Mouse (Mus musculus): ENCODE data around the gene Pou5f2.

Gene Pou5f2

GRCm38 (mm10) chr13:78010176-78010575, 14.5 kb upstream of the Pou5f2 start:
- no peaks in the 10 kb centered on the region for H3K9me3 ChIP-seq (ENCODE audit: low read length)
- H3K4me1 ChIP-seq (replicated peaks; ENCODE audit: low read depth, low read length) = no peaks in the 10 kb centered on the region
- H3K36me3 ChIP-seq (ENCODE audit: insufficient read depth, low read length) = no peaks in the 10 kb centered on the region
- no peak overlapping the region for H3K4me3 ChIP-seq (replicated peaks; ENCODE audit: low read length)
- no peak for TF ChIP-seq CTCF (conservative IDR thresholded peaks at IDR 0.05; ENCODE audit: low read length)
- no peak for TF ChIP-seq POU5F1 (IDR thresholded peaks at IDR 0.05; ENCODE audit: borderline replicate concordance, low read length)
- no peak for TF ChIP-seq NANOG (IDR thresholded peaks at IDR 0.05; ENCODE audit: borderline replicate concordance, low read length)
- no peaks in the 10 kb centered on the region for H3K27me3 ChIP-seq (ENCODE audit: insufficient read depth, low read length)

- TF ChIP-seq NANOG (IDR thresholded peaks at IDR 0.05; ENCODE audit: borderline replicate concordance, low read length) (no peak), POU5F1 (IDR thresholded peaks at IDR 0.05; ENCODE audit: borderline replicate concordance, low read length) (no peak), CTCF (conservative IDR thresholded peaks at IDR 0.05; ENCODE audit: low read length) (no peak)
- no peaks in the 10 kb centered on the region for H3K9me3 ChIP-seq (ENCODE audit: low read length)
- H3K4me3 ChIP-seq (replicated peaks; ENCODE audit: low read length) = no peak overlapping the region
- H3K36me3 ChIP-seq (ENCODE audit: insufficient read depth, low read length) = no peaks in the 10 kb centered on the region
- no peaks in the 10 kb centered on the region; the same call in 1 of the 2 replicates for H3K27me3 ChIP-seq (ENCODE audit: insufficient read depth, low read length)
- H3K4me1 ChIP-seq (replicated peaks; ENCODE audit: low read depth, low read length) = no peaks in the 10 kb centered on the region
Observed at GRCm38 (mm10) chr13:78032821-78033220, 8.1 kb downstream of the Pou5f2 start.

GRCm38 (mm10) chr13:78037203-78037602, 12.5 kb downstream of the Pou5f2 start:
- no peaks in the 10 kb centered on the region for H3K27me3 ChIP-seq (ENCODE audit: insufficient read depth, low read length)
- H3K4me1 ChIP-seq (replicated peaks; ENCODE audit: low read depth, low read length) = no peaks in the 10 kb centered on the region
- no peak overlapping the region for H3K4me3 ChIP-seq (replicated peaks; ENCODE audit: low read length)
- H3K9me3 ChIP-seq (ENCODE audit: low read length) = no peaks in the 10 kb centered on the region
- no peaks in the 10 kb centered on the region for H3K36me3 ChIP-seq (ENCODE audit: insufficient read depth, low read length)
- TF ChIP-seq CTCF (conservative IDR thresholded peaks at IDR 0.05; ENCODE audit: low read length) (no peak), NANOG (IDR thresholded peaks at IDR 0.05; ENCODE audit: borderline replicate concordance, low read length) (no peak), POU5F1 (IDR thresholded peaks at IDR 0.05; ENCODE audit: borderline replicate concordance, low read length) (no peak)

DNA sequence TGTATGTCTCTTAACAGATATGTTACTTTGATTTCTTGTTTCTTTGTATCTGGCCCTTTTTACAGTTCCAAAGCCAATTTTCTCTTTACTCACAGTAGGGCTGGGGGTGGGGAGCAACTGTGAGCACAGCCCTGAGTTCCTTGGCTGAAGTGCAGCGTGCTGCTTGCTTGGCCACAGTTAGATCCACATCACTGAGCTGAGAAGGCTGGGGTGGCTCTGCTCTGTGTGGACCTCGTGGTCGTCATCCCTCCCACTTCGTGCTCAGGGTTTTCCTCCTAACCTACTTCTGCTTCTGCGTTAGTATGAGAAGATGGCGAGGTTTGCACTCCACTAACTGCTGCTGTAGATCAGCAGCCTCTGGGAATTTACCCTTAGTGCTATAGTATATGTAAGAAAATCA, 18.5 kb downstream of the Pou5f2 start:
- H3K4me1 ChIP-seq (replicated peaks; ENCODE audit: low read depth, low read length) = no peaks in the 10 kb centered on the region
- no peak for TF ChIP-seq POU5F1 (IDR thresholded peaks at IDR 0.05; ENCODE audit: borderline replicate concordance, low read length)
- TF ChIP-seq NANOG (IDR thresholded peaks at IDR 0.05; ENCODE audit: borderline replicate concordance, low read length) = no peak
- no peak for TF ChIP-seq CTCF (conservative IDR thresholded peaks at IDR 0.05; ENCODE audit: low read length)
- no peaks in the 10 kb centered on the region for H3K27me3 ChIP-seq (ENCODE audit: insufficient read depth, low read length)
- H3K4me3 ChIP-seq (replicated peaks; ENCODE audit: low read length) = no peak overlapping the region
- H3K36me3 ChIP-seq (ENCODE audit: insufficient read depth, low read length) = no peaks in the 10 kb centered on the region
- H3K9me3 ChIP-seq (ENCODE audit: low read length) = no peaks in the 10 kb centered on the region

- H3K36me3 ChIP-seq (ENCODE audit: insufficient read depth, low read length) = no peaks in the 10 kb centered on the region
- no peaks in the 10 kb centered on the region for H3K9me3 ChIP-seq (ENCODE audit: low read length)
- H3K27me3 ChIP-seq (ENCODE audit: insufficient read depth, low read length) = no peaks in the 10 kb centered on the region
- no peak overlapping the region for H3K4me3 ChIP-seq (replicated peaks; ENCODE audit: low read length)
- TF ChIP-seq POU5F1 (IDR thresholded peaks at IDR 0.05; ENCODE audit: borderline replicate concordance, low read length) (no peak), NANOG (IDR thresholded peaks at IDR 0.05; ENCODE audit: borderline replicate concordance, low read length) (no peak)
- H3K4me1 ChIP-seq (replicated peaks; ENCODE audit: low read depth, low read length) = no peaks in the 10 kb centered on the region
Observed at GRCm38 (mm10) chr13:78045116-78045515, 20.4 kb downstream of the Pou5f2 start.
